In genomic region chr8:11385272-11385905, GRCm38 (mm10) we compare ENCODE assay signal across 12 mouse cellular contexts.
DNase-seq lines count a peak whose midpoint lies in the region; ATAC-seq and TF ChIP-seq lines count a peak whose summit lies in the region.
"Had no signal": no experiment of that assay in that cellular context is flagged by ENCODE, and none has a peak within 500 bp of the region (broad histone marks: within the 10 kb centered on the region; RNA-seq: fewer than 3 reads in every experiment).

No protein-coding gene starts in this region.

- TF ChIP-seq POLR2A in lung, adult 2 months (IDR thresholded peaks at IDR 0.05; ENCODE audit: borderline replicate concordance, extremely low read depth, low read depth, low read length): no peak

- H3K4me3 ChIP-seq in lung, embryonic 15.5 days: no peak overlapping the region
- H3K4me3 ChIP-seq in lung, adult 2 months (replicated peaks; ENCODE audit: extremely low read depth, low read depth, low read length): no peak overlapping the region
- H3K4me3 ChIP-seq in heart, embryonic 10.5 days: no peak overlapping the region
- no peak overlapping the region for H3K4me3 ChIP-seq in stomach, embryonic 15.5 days (replicated peaks)
- no peak overlapping the region for H3K4me3 ChIP-seq in neural tube, embryonic 15.5 days (replicated peaks)
- H3K4me3 ChIP-seq: neural tube, embryonic 13.5 days had no signal

- no peaks in the 10 kb centered on the region for H3K9me3 ChIP-seq in lung, embryonic 15.5 days
- no peaks in the 10 kb centered on the region for H3K9me3 ChIP-seq in heart, embryonic 10.5 days
- H3K9me3 ChIP-seq in stomach, embryonic 15.5 days: no peaks in the 10 kb centered on the region
- no peaks in the 10 kb centered on the region for H3K9me3 ChIP-seq in neural tube, embryonic 15.5 days (replicated peaks)
- H3K9me3 ChIP-seq: neural tube, embryonic 13.5 days had no signal

- peaks cover 58% of the 10 kb centered on the region for H3K4me1 ChIP-seq in lung, embryonic 15.5 days
- H3K4me1 ChIP-seq in lung, adult 2 months (ENCODE audit: control insufficient read depth, insufficient read depth, low read length): peaks cover 27% of the 10 kb centered on the region
- peaks cover 72% of the 10 kb centered on the region for H3K4me1 ChIP-seq in heart, embryonic 10.5 days
- peaks cover 20% of the 10 kb centered on the region for H3K4me1 ChIP-seq in stomach, embryonic 15.5 days
- H3K4me1 ChIP-seq in neural tube, embryonic 15.5 days: peaks cover 17% of the 10 kb centered on the region

- no peak for TF ChIP-seq CTCF in lung, adult 2 months (IDR thresholded peaks at IDR 0.05; ENCODE audit: insufficient read depth, low read length)

- no peak overlapping the region for H3K9ac ChIP-seq in lung, embryonic 15.5 days
- H3K9ac ChIP-seq in stomach, embryonic 15.5 days: no peak overlapping the region
- H3K9ac ChIP-seq in neural tube, embryonic 15.5 days (replicated peaks): no peak overlapping the region
- H3K9ac ChIP-seq: neural tube, embryonic 13.5 days had no signal

- intact Hi-C loops in gastrocnemius, postnatal 14 days (cut with DNase I; ENCODE audit: low total_unique reads): no loop called here

- WGBS in lung, embryonic 15.5 days: 64% methylated on average over 9 of the region's 9 CpGs
- 54% methylated on average over 9 of the region's 9 CpGs for WGBS in lung, adult 2 months
- WGBS in heart, embryonic 10.5 days: 70% methylated on average over 9 of the region's 9 CpGs
- WGBS in stomach, embryonic 15.5 days: 61% methylated on average over 9 of the region's 9 CpGs
- 67% methylated on average over 9 of the region's 9 CpGs for WGBS in neural tube, embryonic 15.5 days

- no peaks in the 10 kb centered on the region for H3K36me3 ChIP-seq in lung, embryonic 15.5 days
- H3K36me3 ChIP-seq in heart, embryonic 10.5 days: no peaks in the 10 kb centered on the region
- H3K36me3 ChIP-seq in stomach, embryonic 15.5 days: no peaks in the 10 kb centered on the region
- no peaks in the 10 kb centered on the region for H3K36me3 ChIP-seq in neural tube, embryonic 15.5 days
- H3K36me3 ChIP-seq: neural tube, embryonic 13.5 days had no signal

- H3K4me2 ChIP-seq in lung, embryonic 15.5 days: no peak overlapping the region
- no peak overlapping the region for H3K4me2 ChIP-seq in stomach, embryonic 15.5 days
- no peak overlapping the region for H3K4me2 ChIP-seq in neural tube, embryonic 15.5 days
- H3K4me2 ChIP-seq: midbrain, embryonic 11.5 days; neural tube, embryonic 13.5 days had no signal

- peak overlapping the region; percentile 45 for H3K27ac ChIP-seq in lung, embryonic 15.5 days
- 0 out of 2 replicates have a peak overlapping the region, but pooled peaks have one; percentile 8 for H3K27ac ChIP-seq in heart, embryonic 10.5 days
- H3K27ac ChIP-seq in stomach, embryonic 15.5 days: peak overlapping the region; percentile 49; the same call in 1 of the 2 replicates
- no peak overlapping the region for H3K27ac ChIP-seq in neural tube, embryonic 15.5 days (replicated peaks)
- H3K27ac ChIP-seq: neural tube, embryonic 13.5 days had no signal

- H3K27me3 ChIP-seq in lung, embryonic 15.5 days: no peaks in the 10 kb centered on the region
- no peaks in the 10 kb centered on the region for H3K27me3 ChIP-seq in heart, embryonic 10.5 days (ENCODE audit: insufficient read depth, poor library complexity, severe bottlenecking)
- no peaks in the 10 kb centered on the region for H3K27me3 ChIP-seq in stomach, embryonic 15.5 days (replicated peaks)
- H3K27me3 ChIP-seq in neural tube, embryonic 15.5 days (replicated peaks): no peaks in the 10 kb centered on the region
- H3K27me3 ChIP-seq: neural tube, embryonic 13.5 days had no signal

- DNase-seq in gastrocnemius, adult 18-20 months (ENCODE audit: low spot score): peak; percentile 61
- no peak for DNase-seq in gastrocnemius, postnatal 14 days
- no peak for DNase-seq in lung, adult 2 months
- DNase-seq in heart, embryonic 10.5 days (ENCODE audit: low spot score): no peak
- DNase-seq in layer of hippocampus, postnatal 10 days (ENCODE audit: low spot score in 2 of 2): no peak
- DNase-seq: kidney, adult 11 months; left cerebral cortex, postnatal 4 days had no signal

- no peak for ATAC-seq in lung, embryonic 15.5 days (ENCODE audit: borderline replicate concordance, extremely low read depth, low FRiP score, low TSS enrichment)
- no peak for ATAC-seq in stomach, embryonic 15.5 days (ENCODE audit: insufficient read depth, low FRiP score, low read depth)
- no peak for ATAC-seq in neural tube, embryonic 15.5 days (ENCODE audit: low FRiP score)
